Mouse (Mus musculus): ENCODE measurements around the gene B4galnt2. TPM values are rescaled to one million over a fixed set of nuclear protein-coding genes. Genes with fewer than 3 reads are reported as not detected.
"Not testable (repeated sequence)": the region's sequence is repeated elsewhere in the genome, so short reads cannot be mapped to it uniquely, and the experiment has no call there.

B4galnt2 gene
- polyA plus RNA-seq, 1 experiment from 2014 or later = not detected

GRCm38 (mm10) chr11:95879861-95880260, 34.8 kb downstream of the B4galnt2 start:
- not testable (repeated sequence) for H3K4me2 ChIP-seq; ATAC-seq (ENCODE audit: low read depth); H3K4me3 ChIP-seq; H3K4me1 ChIP-seq (replicated peaks); H3K9me3 ChIP-seq; H3K27ac ChIP-seq (replicated peaks); H3K9ac ChIP-seq; H3K27me3 ChIP-seq; H3K36me3 ChIP-seq
- WGBS = 83% methylated on average over 2 of the region's 2 CpGs

- Histone ChIP-seq H3K9ac (no peak overlapping the region), H3K4me3 (peak overlapping the region; percentile 9; the same call in 1 of the 2 replicates)
These were observed 38.4 kb downstream of the B4galnt2 start for GRCm38 (mm10) chr11:95876296-95876695.

GRCm38 (mm10) chr11:95875804-95876203, 38.9 kb downstream of the B4galnt2 start:
- no peaks in the 10 kb centered on the region for H3K9me3 ChIP-seq
- H3K9ac ChIP-seq = no peak overlapping the region
- H3K27ac ChIP-seq (replicated peaks) = no peak overlapping the region
- ATAC-seq (ENCODE audit: low read depth) = no peak
- peak overlapping the region; percentile 9; the same call in 1 of the 2 replicates for H3K4me3 ChIP-seq
- no peaks in the 10 kb centered on the region for H3K4me1 ChIP-seq (replicated peaks)
- 31% methylated on average over 9 of the region's 9 CpGs for WGBS
- no peaks in the 10 kb centered on the region for H3K27me3 ChIP-seq
- H3K4me2 ChIP-seq = peak overlapping the region; percentile 30
- H3K36me3 ChIP-seq = no peaks in the 10 kb centered on the region

More at GRCm38 (mm10) chr11:95876296-95876695, 38.4 kb downstream of the B4galnt2 start:
- H3K27ac ChIP-seq (replicated peaks) = no peak overlapping the region
- H3K36me3 ChIP-seq = no peaks in the 10 kb centered on the region
- no peaks in the 10 kb centered on the region for H3K4me1 ChIP-seq (replicated peaks)
- peak overlapping the region; percentile 30 for H3K4me2 ChIP-seq
- ATAC-seq (ENCODE audit: low read depth) = no peak
- no peaks in the 10 kb centered on the region; the same call in 1 of the 2 replicates for H3K27me3 ChIP-seq
- H3K9me3 ChIP-seq = no peaks in the 10 kb centered on the region
- WGBS = 27% methylated on average over 7 of the region's 7 CpGs

- no peak for ATAC-seq (ENCODE audit: low read depth)
- WGBS = 76% methylated on average over 6 of the region's 6 CpGs
These were observed 44.7 kb downstream of the B4galnt2 start for GRCm38 (mm10) chr11:95869918-95870470.

GRCm38 (mm10) chr11:95869442-95869841, 45.2 kb downstream of the B4galnt2 start:
- Histone ChIP-seq H3K4me1 (replicated peaks) (no peaks in the 10 kb centered on the region), H3K36me3 (no peaks in the 10 kb centered on the region), H3K27me3 (no peaks in the 10 kb centered on the region), H3K9me3 (no peaks in the 10 kb centered on the region), H3K27ac (replicated peaks) (no peak overlapping the region), H3K9ac (no peak overlapping the region), H3K4me3 (no peak overlapping the region), H3K4me2 (no peak overlapping the region)
- ATAC-seq (ENCODE audit: low read depth) = no peak
- 77% methylated on average over 4 of the region's 4 CpGs for WGBS

More at GRCm38 (mm10) chr11:95869918-95870470, 44.7 kb downstream of the B4galnt2 start:
- Histone ChIP-seq H3K9me3 (no peaks in the 10 kb centered on the region), H3K4me3 (no peak overlapping the region), H3K36me3 (no peaks in the 10 kb centered on the region), H3K27me3 (no peaks in the 10 kb centered on the region), H3K9ac (no peak overlapping the region), H3K4me2 (no peak overlapping the region), H3K27ac (replicated peaks) (no peak overlapping the region), H3K4me1 (replicated peaks) (no peaks in the 10 kb centered on the region)

GRCm38 (mm10) chr11:95861397-95861796, 53.3 kb downstream of the B4galnt2 start:
- Histone ChIP-seq H3K9me3 (no peaks in the 10 kb centered on the region), H3K4me2 (no peak overlapping the region), H3K9ac (no peak overlapping the region), H3K4me3 (no peak overlapping the region), H3K27ac (replicated peaks) (no peak overlapping the region), H3K27me3 (no peaks in the 10 kb centered on the region), H3K36me3 (no peaks in the 10 kb centered on the region), H3K4me1 (replicated peaks) (peaks cover 20% of the 10 kb centered on the region)
- 93% methylated on average over 8 of the region's 8 CpGs for WGBS
- ATAC-seq (ENCODE audit: low read depth) = no peak

- Histone ChIP-seq H3K9ac (peak overlapping the region; percentile 67), H3K27ac (replicated peaks) (no peak overlapping the region; the same call in 1 of the 2 replicates), H3K36me3 (no peaks in the 10 kb centered on the region), H3K27me3 (no peaks in the 10 kb centered on the region), H3K4me2 (peak overlapping the region; percentile 75), H3K9me3 (no peaks in the 10 kb centered on the region), H3K4me1 (replicated peaks) (peaks cover 20% of the 10 kb centered on the region), H3K4me3 (peak overlapping the region; percentile 76)
- no peak for ATAC-seq (ENCODE audit: low read depth)
- 21% methylated on average over 3 of the region's 3 CpGs for WGBS
These were observed 54.6 kb downstream of the B4galnt2 start for GRCm38 (mm10) chr11:95860071-95860490.

GRCm38 (mm10) chr11:95859468-95859855, 55.2 kb downstream of the B4galnt2 start:
- Histone ChIP-seq H3K9ac (peak overlapping the region; percentile 67), H3K4me2 (peak overlapping the region; percentile 75), H3K27me3 (no peaks in the 10 kb centered on the region), H3K9me3 (no peaks in the 10 kb centered on the region), H3K27ac (replicated peaks) (peak overlapping the region; percentile 93), H3K36me3 (no peaks in the 10 kb centered on the region), H3K4me1 (replicated peaks) (peaks cover 20% of the 10 kb centered on the region), H3K4me3 (peak overlapping the region; percentile 76)
- peak; percentile 75 for ATAC-seq (ENCODE audit: low read depth)
- under 1% methylated on average over 35 of the region's 35 CpGs for WGBS

GRCm38 (mm10) chr11:95858528-95859467, 55.9 kb downstream of the B4galnt2 start:
- Histone ChIP-seq H3K4me2 (peak overlapping the region; percentile 75), H3K9me3 (no peaks in the 10 kb centered on the region), H3K9ac (peak overlapping the region; percentile 67), H3K27me3 (no peaks in the 10 kb centered on the region), H3K27ac (replicated peaks) (peak overlapping the region; percentile 93), H3K4me3 (peak overlapping the region; percentile 76), H3K36me3 (no peaks in the 10 kb centered on the region), H3K4me1 (replicated peaks) (peaks cover 20% of the 10 kb centered on the region)
- peak; percentile 99 for ATAC-seq (ENCODE audit: low read depth)
- WGBS = under 1% methylated on average over 58 of the region's 58 CpGs

GRCm38 (mm10) chr11:95857716-95858527, 56.8 kb downstream of the B4galnt2 start:
- H3K9ac ChIP-seq = peak overlapping the region; percentile 67
- H3K27me3 ChIP-seq = no peaks in the 10 kb centered on the region
- peak overlapping the region; percentile 76 for H3K4me3 ChIP-seq
- H3K4me1 ChIP-seq (replicated peaks) = peaks cover 20% of the 10 kb centered on the region
- H3K36me3 ChIP-seq = no peaks in the 10 kb centered on the region
- no peaks in the 10 kb centered on the region for H3K9me3 ChIP-seq
- H3K27ac ChIP-seq (replicated peaks) = peak overlapping the region; percentile 93
- 16% methylated on average over 21 of the region's 21 CpGs for WGBS
- ATAC-seq (ENCODE audit: low read depth) = peak; percentile 34; the same call in 1 of the 2 replicates
- peak overlapping the region; percentile 75 for H3K4me2 ChIP-seq

- H3K27me3 ChIP-seq = no peaks in the 10 kb centered on the region
- H3K4me1 ChIP-seq (replicated peaks) = peaks cover 20% of the 10 kb centered on the region
- no peaks in the 10 kb centered on the region for H3K36me3 ChIP-seq
- no peak for ATAC-seq (ENCODE audit: low read depth)
- 85% methylated on average over 4 of the region's 4 CpGs for WGBS
- peak overlapping the region; percentile 76 for H3K4me3 ChIP-seq
- H3K4me2 ChIP-seq = peak overlapping the region; percentile 75
- no peaks in the 10 kb centered on the region for H3K9me3 ChIP-seq
- H3K9ac ChIP-seq = 0 out of 2 replicates have a peak overlapping the region, but pooled peaks have one; percentile 2
- H3K27ac ChIP-seq (replicated peaks) = peak overlapping the region; percentile 93; the same call in 1 of the 2 replicates
These were observed 57.4 kb downstream of the B4galnt2 start for GRCm38 (mm10) chr11:95857306-95857705.
